Mouse (Mus musculus): ENCODE measurements around the gene Mthfd1l. TPM values are rescaled to one million over a fixed set of nuclear protein-coding genes. Genes with fewer than 3 reads are reported as not detected.
A peak's percentile ranks its signal among the peaks of the same experiment; 100 is the strongest.

Mthfd1l gene
- total and polyA plus RNA-seq, 2 experiments from 2014 or later: 2.8 to 3.0 TPM

DNA sequence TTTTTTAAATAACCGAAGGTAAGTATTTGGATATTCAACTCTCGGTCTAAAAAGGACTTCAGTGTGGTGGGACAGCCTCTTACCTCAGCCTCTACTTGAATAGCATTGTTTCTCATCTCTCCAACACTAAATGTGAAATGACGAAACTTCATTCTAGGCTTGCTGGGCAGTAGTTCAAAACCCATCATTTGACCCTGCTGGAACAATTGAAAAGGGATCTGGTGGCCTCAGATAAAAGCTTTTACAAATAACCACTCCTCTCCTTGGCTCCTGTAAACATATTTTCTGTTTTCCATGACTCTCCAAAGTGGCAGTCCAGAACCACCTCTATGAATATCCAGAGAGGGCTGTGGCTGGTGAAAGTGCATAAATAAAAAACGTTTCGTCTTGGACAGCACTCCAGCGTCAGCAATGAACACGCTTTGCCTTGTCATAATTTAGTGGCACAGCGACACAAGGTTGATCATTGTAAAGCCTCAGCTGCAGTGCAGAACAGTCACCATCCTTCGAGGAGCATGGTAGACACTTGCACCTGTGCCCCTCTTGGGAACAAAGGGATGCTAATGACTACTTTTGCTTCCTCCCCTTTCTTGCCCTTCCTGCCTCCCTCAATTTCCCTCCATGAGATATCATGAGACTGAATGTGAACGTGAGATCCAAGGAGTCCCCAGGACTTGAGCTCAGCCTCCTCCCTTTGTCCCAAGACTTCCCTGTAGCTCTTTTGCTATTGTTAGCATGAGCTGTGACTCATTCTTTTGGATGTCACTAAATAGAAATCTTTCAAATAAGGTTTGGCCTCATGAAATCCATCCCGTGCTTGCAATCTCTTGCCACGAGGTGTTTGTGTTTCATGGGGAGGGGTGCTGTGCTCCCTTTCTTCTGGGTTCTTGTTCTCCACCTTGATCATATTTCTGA lies 179.2 kb downstream of the Mthfd1l start:
- Histone ChIP-seq H3K27me3 (ENCODE audit: control insufficient read depth, insufficient read depth, low read length) (no peaks in the 10 kb centered on the region), H3K27ac (ENCODE audit: low read depth) (peak overlapping the region; percentile 27; the same call in 1 of the 2 replicates), H3K9ac (replicated peaks; ENCODE audit: low read depth, low read length) (no peak overlapping the region), H3K36me3 (replicated peaks; ENCODE audit: control insufficient read depth, insufficient read depth, low read length) (no peaks in the 10 kb centered on the region), H3K4me1 (ENCODE audit: control insufficient read depth, insufficient read depth) (no peaks in the 10 kb centered on the region), H3K9me3 (replicated peaks; ENCODE audit: control insufficient read depth, low read length) (no peaks in the 10 kb centered on the region), H3K4me2 (ENCODE audit: low read depth, low read length) (no peak overlapping the region), H3K4me3 (ENCODE audit: low read depth, low read length) (no peak overlapping the region)
- no peak for ATAC-seq (ENCODE audit: insufficient read depth, low read depth)
- TF ChIP-seq EP300 (IDR thresholded peaks at IDR 0.05; ENCODE audit: low read depth) (no peak), CTCF (IDR thresholded peaks at IDR 0.05; ENCODE audit: low read depth) (no peak)
- no peak for DNase-seq (ENCODE audit: low spot score)
- WGBS: 66% methylated on average over 12 of the region's 12 CpGs

DNA sequence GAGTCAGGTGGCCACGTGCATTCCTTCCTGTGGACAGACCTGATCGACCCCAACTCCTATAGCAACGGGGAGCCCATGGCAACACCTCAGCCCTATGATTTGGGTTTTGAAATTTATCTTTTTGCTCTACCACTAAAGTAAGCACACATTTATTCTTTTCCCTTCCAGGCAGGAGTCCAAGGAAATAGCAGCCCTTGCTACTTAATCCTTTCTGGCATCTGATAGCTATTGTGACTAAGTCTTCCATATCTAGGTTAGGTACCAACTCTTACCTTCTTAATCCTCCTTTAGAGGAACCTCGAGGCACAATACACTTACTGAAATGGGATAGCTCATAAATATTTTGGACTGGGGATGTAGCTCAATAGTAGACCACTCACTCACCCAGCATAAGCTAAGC lies 180.1 kb downstream of the Mthfd1l start:
- Histone ChIP-seq H3K27ac (ENCODE audit: low read depth) (no peak overlapping the region), H3K27me3 (ENCODE audit: control insufficient read depth, insufficient read depth, low read length) (no peaks in the 10 kb centered on the region), H3K9me3 (replicated peaks; ENCODE audit: control insufficient read depth, low read length) (0 out of 2 replicates have a peak, but pooled peaks cover 5% of the 10 kb centered on the region), H3K4me2 (ENCODE audit: low read depth, low read length) (no peak overlapping the region), H3K36me3 (replicated peaks; ENCODE audit: control insufficient read depth, insufficient read depth, low read length) (no peaks in the 10 kb centered on the region), H3K4me3 (ENCODE audit: low read depth, low read length) (no peak overlapping the region), H3K9ac (replicated peaks; ENCODE audit: low read depth, low read length) (no peak overlapping the region), H3K4me1 (ENCODE audit: control insufficient read depth, insufficient read depth) (no peaks in the 10 kb centered on the region)
- DNase-seq (ENCODE audit: low spot score) (no peak), ATAC-seq (ENCODE audit: insufficient read depth, low read depth) (no peak)
- TF ChIP-seq CTCF (IDR thresholded peaks at IDR 0.05; ENCODE audit: low read depth) (no peak), EP300 (IDR thresholded peaks at IDR 0.05; ENCODE audit: low read depth) (no peak)
- WGBS: 71% methylated on average over 4 of the region's 4 CpGs

DNA sequence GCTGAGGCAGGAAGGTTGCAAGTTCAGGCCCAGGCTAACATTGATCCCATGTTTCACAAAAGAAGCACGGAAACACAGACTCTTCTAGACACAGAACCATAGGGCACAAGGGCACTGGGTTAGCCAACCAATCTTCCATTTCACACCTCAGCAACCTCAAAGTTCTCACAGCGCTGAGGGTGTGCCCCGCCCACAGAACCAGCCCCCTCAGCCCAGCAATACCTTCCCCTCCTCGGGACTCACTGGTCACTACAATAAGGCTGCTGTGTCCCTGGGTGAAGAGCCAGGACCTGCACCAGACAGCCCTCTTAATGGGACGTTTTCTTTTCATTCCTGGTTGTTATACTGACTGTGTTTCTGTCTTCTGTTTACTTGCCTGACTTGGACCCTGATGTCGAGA lies 181.1 kb downstream of the Mthfd1l start:
- TF ChIP-seq EP300 (IDR thresholded peaks at IDR 0.05; ENCODE audit: low read depth) (no peak), CTCF (IDR thresholded peaks at IDR 0.05; ENCODE audit: low read depth) (no peak)
- 0 out of 2 replicates have a peak, but pooled peaks cover 5% of the 10 kb centered on the region for H3K9me3 ChIP-seq (replicated peaks; ENCODE audit: control insufficient read depth, low read length)
- H3K4me2 ChIP-seq (ENCODE audit: low read depth, low read length): no peak overlapping the region
- 61% methylated on average over 6 of the region's 6 CpGs for WGBS
- DNase-seq (ENCODE audit: low spot score): no peak
- no peaks in the 10 kb centered on the region for H3K27me3 ChIP-seq (ENCODE audit: control insufficient read depth, insufficient read depth, low read length)
- no peak overlapping the region for H3K4me3 ChIP-seq (ENCODE audit: low read depth, low read length)
- H3K9ac ChIP-seq (replicated peaks; ENCODE audit: low read depth, low read length): no peak overlapping the region
- H3K27ac ChIP-seq (ENCODE audit: low read depth): no peak overlapping the region
- ATAC-seq (ENCODE audit: insufficient read depth, low read depth): no peak
- no peaks in the 10 kb centered on the region for H3K36me3 ChIP-seq (replicated peaks; ENCODE audit: control insufficient read depth, insufficient read depth, low read length)
- no peaks in the 10 kb centered on the region for H3K4me1 ChIP-seq (ENCODE audit: control insufficient read depth, insufficient read depth)

DNA sequence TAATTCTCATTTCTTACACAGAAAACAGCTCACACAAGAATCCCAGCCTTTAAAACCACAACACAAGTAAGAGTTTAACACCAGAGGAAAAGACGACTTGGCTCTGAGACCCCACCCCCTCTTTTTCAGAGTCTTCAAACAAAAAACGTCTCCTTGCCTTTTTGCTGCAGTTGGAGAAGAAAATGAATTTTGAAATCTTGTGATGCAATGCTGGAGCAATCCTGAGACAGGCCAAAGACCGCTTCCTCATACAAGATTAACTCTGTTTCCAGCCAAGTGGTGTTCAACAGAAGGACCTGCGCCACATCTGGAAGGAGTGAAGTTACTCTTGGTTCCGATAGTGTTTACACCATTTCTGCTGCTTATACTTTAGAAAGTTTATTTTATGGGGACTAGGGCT lies 182.6 kb downstream of the Mthfd1l start:
- WGBS: 71% methylated on average over 5 of the region's 5 CpGs
- no peak overlapping the region for H3K9ac ChIP-seq (replicated peaks; ENCODE audit: low read depth, low read length)
- H3K27ac ChIP-seq (ENCODE audit: low read depth): no peak overlapping the region
- no peak overlapping the region for H3K4me3 ChIP-seq (ENCODE audit: low read depth, low read length)
- H3K9me3 ChIP-seq (replicated peaks; ENCODE audit: control insufficient read depth, low read length): 0 out of 2 replicates have a peak, but pooled peaks cover 5% of the 10 kb centered on the region
- no peak overlapping the region for H3K4me2 ChIP-seq (ENCODE audit: low read depth, low read length)
- peaks cover 7% of the 10 kb centered on the region; the same call in 1 of the 2 replicates for H3K4me1 ChIP-seq (ENCODE audit: control insufficient read depth, insufficient read depth)
- ATAC-seq (ENCODE audit: insufficient read depth, low read depth): no peak
- no peaks in the 10 kb centered on the region for H3K36me3 ChIP-seq (replicated peaks; ENCODE audit: control insufficient read depth, insufficient read depth, low read length)
- no peaks in the 10 kb centered on the region for H3K27me3 ChIP-seq (ENCODE audit: control insufficient read depth, insufficient read depth, low read length)
- TF ChIP-seq CTCF (IDR thresholded peaks at IDR 0.05; ENCODE audit: low read depth) (no peak), EP300 (IDR thresholded peaks at IDR 0.05; ENCODE audit: low read depth) (no peak)
- DNase-seq (ENCODE audit: low spot score): no peak

DNA sequence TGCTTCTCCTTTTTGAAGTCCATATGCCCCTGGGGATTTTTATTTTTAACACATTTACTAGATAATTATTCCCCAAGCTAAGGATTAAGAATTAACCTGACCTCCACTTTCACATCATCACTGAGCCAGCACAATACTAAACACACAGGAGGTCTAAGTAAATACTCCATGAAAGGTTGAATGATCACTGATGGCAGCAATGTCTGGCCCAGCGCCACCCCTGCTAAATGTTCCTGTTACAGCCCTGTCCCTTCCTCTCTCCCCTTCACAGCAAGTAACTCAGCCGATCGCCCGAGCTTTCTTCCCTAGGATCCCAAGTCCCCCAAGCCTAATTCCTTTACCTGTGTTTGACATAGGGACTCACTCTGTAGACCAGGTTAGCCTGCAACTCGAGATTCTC lies 185.6 kb downstream of the Mthfd1l start:
- DNase-seq (ENCODE audit: low spot score) (no peak), ATAC-seq (ENCODE audit: insufficient read depth, low read depth) (no peak)
- TF ChIP-seq EP300 (IDR thresholded peaks at IDR 0.05; ENCODE audit: low read depth): no peak
- no peak for TF ChIP-seq CTCF (IDR thresholded peaks at IDR 0.05; ENCODE audit: low read depth)
- H3K36me3 ChIP-seq (replicated peaks; ENCODE audit: control insufficient read depth, insufficient read depth, low read length): no peaks in the 10 kb centered on the region
- no peak overlapping the region for H3K4me2 ChIP-seq (ENCODE audit: low read depth, low read length)
- WGBS: 76% methylated on average over 5 of the region's 5 CpGs
- 0 out of 2 replicates have a peak, but pooled peaks cover 5% of the 10 kb centered on the region for H3K9me3 ChIP-seq (replicated peaks; ENCODE audit: control insufficient read depth, low read length)
- H3K9ac ChIP-seq (replicated peaks; ENCODE audit: low read depth, low read length): no peak overlapping the region
- H3K27ac ChIP-seq (ENCODE audit: low read depth): no peak overlapping the region
- H3K27me3 ChIP-seq (ENCODE audit: control insufficient read depth, insufficient read depth, low read length): no peaks in the 10 kb centered on the region
- H3K4me1 ChIP-seq (ENCODE audit: control insufficient read depth, insufficient read depth): peaks cover 12% of the 10 kb centered on the region; the same call in 1 of the 2 replicates
- no peak overlapping the region for H3K4me3 ChIP-seq (ENCODE audit: low read depth, low read length)
